Mouse (Mus musculus) lung, embryonic 14.5 days (tissue): ENCODE data around the gene Pik3c2a. TPM values are rescaled to one million over a fixed set of nuclear protein-coding genes. Genes with fewer than 3 reads are reported as not detected.

Experiments
- ATAC-seq: fragments of 200-750 bp; cut with Nextera tagmentation; 2 replicates; pipeline ENCODE4 v1.8.0; 2017; ENCODE audit warnings: mild to moderate bottlenecking, moderate TSS enrichment, moderate library complexity; ENCODE audit not compliant: insufficient read depth
- DNase-seq: peaks from one replicate; pipeline ENCODE4 v3.0.0-alpha.2; 2015
- H3K27ac ChIP-seq: fragments of 300-500 bp; sonication (generic); 2 replicates; pipeline ENCODE4 v1.5.1; 2014; ENCODE audit warnings: low read depth, mild to moderate bottlenecking, moderate library complexity
- H3K27me3 ChIP-seq: fragments of 300-500 bp; sonication (generic); 2 replicates; pipeline ENCODE4 v1.6.1; 2014; ENCODE audit warnings: low read length, control low read depth; ENCODE audit not compliant: insufficient read depth
- H3K36me3 ChIP-seq: fragments of 300-500 bp; sonication (generic); 2 replicates; pipeline ENCODE4 v1.6.1; 2014; ENCODE audit warnings: control low read depth; ENCODE audit not compliant: insufficient read depth
- H3K4me1 ChIP-seq: fragments of 300-500 bp; sonication (generic); 2 replicates; pipeline ENCODE4 v1.6.1; 2014; ENCODE audit warnings: antibody characterized with exemption, control low read depth; ENCODE audit not compliant: insufficient read depth
- H3K4me2 ChIP-seq: fragments of 300-500 bp; sonication (generic); 2 replicates; pipeline ENCODE4 v1.6.1; 2014; ENCODE audit warnings: mild to moderate bottlenecking
- H3K4me3 ChIP-seq: fragments of 300-500 bp; sonication (generic); 2 replicates; pipeline ENCODE4 v1.5.1; 2014; ENCODE audit warnings: low read depth, low read length
- H3K9ac ChIP-seq: fragments of 300-500 bp; sonication (generic); 2 replicates; pipeline ENCODE4 v1.6.1; 2014
- H3K9me3 ChIP-seq: fragments of 300-500 bp; sonication (generic); 2 replicates; pipeline ENCODE4 v1.6.1; 2016; ENCODE audit warnings: low read depth, low read length, control low read depth
- CTCF ChIP-seq: IDR thresholded peaks from 2 replicates; pipeline ENCODE4 v1.5.1; 2016; ENCODE audit warnings: antibody characterized with exemption, low read depth
- WGBS: fragments of 180-500 bp; shearing (Covaris S2); extraction: QIAGEN DNeasy Blood & Tissue Kit; methylation state at CpG from one replicate; pipeline ENCODE4 v1.1.7; 2014; 5-methylcytosine and 5-hydroxymethylcytosine counted together
- polyA plus RNA-seq: library from polyadenylated mRNA; unstranded; fragments of >200 nt; fragmentation: Nextera tagmentation; extraction: Ambion mirVana; gene quantifications from 2 replicates; pipeline ENCODE4 v1.2.1, GENCODE M21; 2014

The Pik3c2a gene
- polyA plus RNA-seq, 1 experiment from 2014 or later = 33.4 TPM

GRCm38 (mm10) chr7:116443697-116444325 lies 562 bp upstream of the Pik3c2a start:
- peaks cover 5% of the 10 kb centered on the region; the same call in 1 of the 2 replicates for H3K4me1 ChIP-seq
- H3K27ac ChIP-seq = peak overlapping the region; percentile 91
- WGBS = under 1% methylated on average over 38 of the region's 38 CpGs
- no peak for TF ChIP-seq CTCF
- peak overlapping the region; percentile 86 for H3K9ac ChIP-seq
- H3K4me3 ChIP-seq = peak overlapping the region; percentile 91
- no peaks in the 10 kb centered on the region for H3K36me3 ChIP-seq
- H3K9me3 ChIP-seq = no peaks in the 10 kb centered on the region
- DNase-seq (peak; percentile 73), ATAC-seq (no peak)
- H3K27me3 ChIP-seq = no peaks in the 10 kb centered on the region
- peak overlapping the region; percentile 92 for H3K4me2 ChIP-seq

GRCm38 (mm10) chr7:116442226-116442625 lies 1.0 kb downstream of the Pik3c2a start:
- H3K9ac ChIP-seq = peak overlapping the region; percentile 86
- 4% methylated on average over 7 of the region's 7 CpGs for WGBS
- peak overlapping the region; percentile 92 for H3K4me2 ChIP-seq
- ATAC-seq = no peak
- H3K4me3 ChIP-seq = peak overlapping the region; percentile 91
- no peak overlapping the region for H3K27ac ChIP-seq
- H3K27me3 ChIP-seq = no peaks in the 10 kb centered on the region
- H3K9me3 ChIP-seq = no peaks in the 10 kb centered on the region
- peak; percentile 34 for DNase-seq
- no peak for TF ChIP-seq CTCF
- H3K36me3 ChIP-seq = no peaks in the 10 kb centered on the region
- peaks cover 5% of the 10 kb centered on the region; the same call in 1 of the 2 replicates for H3K4me1 ChIP-seq

GRCm38 (mm10) chr7:116441346-116441745 lies 1.9 kb downstream of the Pik3c2a start:
- H3K4me3 ChIP-seq = peak overlapping the region; percentile 91
- DNase-seq (no peak), ATAC-seq (no peak)
- H3K27me3 ChIP-seq = no peaks in the 10 kb centered on the region
- no peak overlapping the region for H3K9ac ChIP-seq
- H3K4me2 ChIP-seq = peak overlapping the region; percentile 92
- 72% methylated on average over 1 of the region's 1 CpGs for WGBS
- no peaks in the 10 kb centered on the region for H3K36me3 ChIP-seq
- TF ChIP-seq CTCF = no peak
- H3K4me1 ChIP-seq = peaks cover 5% of the 10 kb centered on the region; the same call in 1 of the 2 replicates
- H3K9me3 ChIP-seq = no peaks in the 10 kb centered on the region
- no peak overlapping the region for H3K27ac ChIP-seq

GRCm38 (mm10) chr7:116431661-116432060 lies 11.6 kb downstream of the Pik3c2a start:
- no peak for ATAC-seq
- WGBS = 67% methylated on average over 3 of the region's 3 CpGs
- Histone ChIP-seq H3K9ac (no peak overlapping the region), H3K27me3 (no peaks in the 10 kb centered on the region), H3K4me1 (no peaks in the 10 kb centered on the region), H3K27ac (no peak overlapping the region), H3K36me3 (no peaks in the 10 kb centered on the region), H3K4me2 (no peak overlapping the region), H3K4me3 (no peak overlapping the region), H3K9me3 (no peaks in the 10 kb centered on the region)
- DNase-seq = no peak
- TF ChIP-seq CTCF = no peak

GRCm38 (mm10) chr7:116430926-116431325 lies 12.3 kb downstream of the Pik3c2a start:
- ATAC-seq (no peak), DNase-seq (no peak)
- H3K4me3 ChIP-seq = no peak overlapping the region
- no peaks in the 10 kb centered on the region for H3K4me1 ChIP-seq
- H3K27ac ChIP-seq = 0 out of 2 replicates have a peak overlapping the region, but pooled peaks have one; percentile 18
- no peaks in the 10 kb centered on the region for H3K27me3 ChIP-seq
- 23% methylated on average over 2 of the region's 2 CpGs for WGBS
- H3K4me2 ChIP-seq = no peak overlapping the region
- no peak for TF ChIP-seq CTCF
- H3K9me3 ChIP-seq = no peaks in the 10 kb centered on the region
- no peaks in the 10 kb centered on the region for H3K36me3 ChIP-seq
- H3K9ac ChIP-seq = no peak overlapping the region

DNA sequence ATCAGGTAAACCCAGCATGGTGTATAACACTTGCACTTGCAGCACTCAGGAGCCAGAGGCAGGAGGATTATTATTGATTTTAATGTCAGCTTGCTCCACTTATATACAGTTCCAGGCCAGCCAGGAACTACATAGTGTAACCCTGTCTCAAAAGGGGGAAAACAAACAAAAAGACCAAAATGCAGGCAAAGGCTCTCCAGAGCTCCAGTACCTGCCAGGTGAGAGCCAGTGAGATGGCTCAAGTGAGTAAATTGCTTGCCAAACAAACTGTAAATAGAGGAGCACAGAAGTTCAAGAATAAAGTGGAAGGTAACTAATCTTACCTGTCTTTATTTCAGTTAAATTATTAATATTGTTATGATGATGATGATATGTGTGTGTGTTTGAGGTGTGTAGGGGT lies 16.0 kb downstream of the Pik3c2a start:
- H3K4me3 ChIP-seq = no peak overlapping the region
- H3K27me3 ChIP-seq = no peaks in the 10 kb centered on the region
- DNase-seq (no peak), ATAC-seq (no peak)
- no peaks in the 10 kb centered on the region for H3K4me1 ChIP-seq
- H3K36me3 ChIP-seq = no peaks in the 10 kb centered on the region
- TF ChIP-seq CTCF = no peak
- H3K4me2 ChIP-seq = no peak overlapping the region
- H3K9me3 ChIP-seq = no peaks in the 10 kb centered on the region
- no peak overlapping the region for H3K27ac ChIP-seq
- H3K9ac ChIP-seq = no peak overlapping the region

GRCm38 (mm10) chr7:116425771-116426170 lies 17.5 kb downstream of the Pik3c2a start:
- no peak for ATAC-seq
- no peaks in the 10 kb centered on the region for H3K36me3 ChIP-seq
- 87% methylated on average over 6 of the region's 6 CpGs for WGBS
- H3K4me2 ChIP-seq = no peak overlapping the region
- H3K27ac ChIP-seq = no peak overlapping the region
- TF ChIP-seq CTCF = no peak
- no peaks in the 10 kb centered on the region for H3K9me3 ChIP-seq
- DNase-seq = no peak
- H3K4me1 ChIP-seq = no peaks in the 10 kb centered on the region
- no peaks in the 10 kb centered on the region for H3K27me3 ChIP-seq
- no peak overlapping the region for H3K9ac ChIP-seq
- no peak overlapping the region for H3K4me3 ChIP-seq

DNA sequence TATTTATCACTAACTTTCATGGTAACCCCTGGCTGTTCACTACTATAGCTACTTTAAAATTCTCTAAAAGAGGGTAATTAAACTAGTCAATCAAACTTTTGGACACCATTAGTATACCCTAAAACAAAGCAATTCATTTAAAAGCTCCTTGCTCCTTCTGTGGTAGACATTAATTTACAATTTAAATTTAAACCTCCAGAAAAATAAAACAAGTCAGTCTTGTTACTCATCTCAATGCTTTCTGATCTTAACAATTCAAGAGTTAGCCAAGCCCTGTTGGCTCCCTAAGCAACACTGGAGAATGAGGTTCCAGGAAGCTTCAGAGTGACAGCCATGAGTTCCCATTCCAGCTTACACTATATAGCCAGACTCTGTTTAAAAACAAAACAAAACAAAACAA lies 22.2 kb downstream of the Pik3c2a start:
- Histone ChIP-seq H3K9ac (no peak overlapping the region), H3K4me3 (no peak overlapping the region), H3K27ac (no peak overlapping the region), H3K36me3 (peaks cover 15% of the 10 kb centered on the region), H3K4me1 (no peaks in the 10 kb centered on the region), H3K9me3 (no peaks in the 10 kb centered on the region), H3K27me3 (no peaks in the 10 kb centered on the region), H3K4me2 (no peak overlapping the region)
- no peak for DNase-seq
- ATAC-seq = no peak
- TF ChIP-seq CTCF = no peak
